Mouse (Mus musculus) limb, embryonic 11.5 days (tissue): ENCODE data around the gene Ndufaf5. TPM values are rescaled to one million over a fixed set of nuclear protein-coding genes. Genes with fewer than 3 reads are reported as not detected.

Experiments
- ATAC-seq: fragments of 200-750 bp; cut with Nextera tagmentation; 2 replicates; pipeline ENCODE4 v1.8.0; 2017; ENCODE audit warnings: low read depth; ENCODE audit not compliant: insufficient number of reproducible peaks, low FRiP score, low TSS enrichment
- DNase-seq: peaks from one replicate; pipeline ENCODE4 v3.0.0-alpha.2; 2015; ENCODE audit warnings: low spot score
- H3K27ac ChIP-seq: fragments of 300-500 bp; sonication (generic); replicated peaks from 2 replicates; pipeline ENCODE4 v1.5.1; 2014; ENCODE audit warnings: low read depth, mild to moderate bottlenecking, low read length
- H3K27me3 ChIP-seq: fragments of 300-500 bp; sonication (generic); 2 replicates; pipeline ENCODE4 v1.6.1; 2014; ENCODE audit warnings: mild to moderate bottlenecking, low read length, mixed read lengths; ENCODE audit not compliant: control insufficient read depth, insufficient read depth
- H3K36me3 ChIP-seq: fragments of 300-500 bp; sonication (generic); 2 replicates; pipeline ENCODE4 v1.6.1; 2014; ENCODE audit warnings: mild to moderate bottlenecking, low read length, moderate library complexity, mixed read lengths; ENCODE audit not compliant: control insufficient read depth, insufficient read depth
- H3K4me1 ChIP-seq: fragments of 300-500 bp; sonication (generic); 2 replicates; pipeline ENCODE4 v1.6.1; 2014; ENCODE audit warnings: low read length, mixed read lengths; ENCODE audit not compliant: control insufficient read depth, insufficient read depth
- H3K4me2 ChIP-seq: fragments of 300-500 bp; sonication (generic); 2 replicates; pipeline ENCODE4 v1.6.1; 2014; ENCODE audit warnings: low read depth, mild to moderate bottlenecking, moderate library complexity; ENCODE audit not compliant: severe bottlenecking
- H3K4me3 ChIP-seq: fragments of 300-500 bp; sonication (generic); 2 replicates; pipeline ENCODE4 v1.5.1; 2014; ENCODE audit warnings: low read depth, low read length
- H3K9ac ChIP-seq: fragments of 300-500 bp; sonication (generic); 2 replicates; pipeline ENCODE4 v1.6.1; 2014; ENCODE audit warnings: mild to moderate bottlenecking, low read length
- H3K9me3 ChIP-seq: fragments of 300-500 bp; sonication (generic); 2 replicates; pipeline ENCODE4 v1.6.1; 2016; ENCODE audit warnings: low read length; ENCODE audit not compliant: control insufficient read depth
- WGBS: fragments of 180-500 bp; shearing (Covaris S2); extraction: QIAGEN DNeasy Blood & Tissue Kit; methylation state at CpG from one replicate; pipeline ENCODE4 v1.1.7; 2014; 5-methylcytosine and 5-hydroxymethylcytosine counted together
- polyA plus RNA-seq: library from polyadenylated mRNA; unstranded; fragments of >200 nt; fragmentation: Nextera tagmentation; extraction: Ambion mirVana; gene quantifications from 2 replicates; pipeline ENCODE4 v1.2.1, GENCODE M21; 2014

Ndufaf5 gene
- polyA plus RNA-seq, 1 experiment from 2014 or later, result 35.0 TPM

GRCm38 (mm10) chr2:140200713-140201112, 30.3 kb downstream of the Ndufaf5 start:
- ATAC-seq (no peak), DNase-seq (no peak)
- 79% methylated on average over 2 of the region's 2 CpGs for WGBS

GRCm38 (mm10) chr2:140202573-140202972, 32.1 kb downstream of the Ndufaf5 start:
- DNase-seq (no peak), ATAC-seq (no peak)
- Histone ChIP-seq H3K36me3 (peaks cover 4% of the 10 kb centered on the region; the same call in 1 of the 2 replicates), H3K4me2 (no peak overlapping the region), H3K4me1 (no peaks in the 10 kb centered on the region), H3K27me3 (no peaks in the 10 kb centered on the region), H3K27ac (no peak overlapping the region), H3K9me3 (no peaks in the 10 kb centered on the region), H3K9ac (no peak overlapping the region), H3K4me3 (no peak overlapping the region)
- WGBS, result 89% methylated on average over 5 of the region's 5 CpGs

More at GRCm38 (mm10) chr2:140200713-140201112, 30.3 kb downstream of the Ndufaf5 start:
- Histone ChIP-seq H3K9me3 (no peaks in the 10 kb centered on the region), H3K36me3 (peaks cover 5% of the 10 kb centered on the region; the same call in 1 of the 2 replicates), H3K4me3 (no peak overlapping the region), H3K4me2 (no peak overlapping the region), H3K9ac (no peak overlapping the region), H3K4me1 (no peaks in the 10 kb centered on the region), H3K27me3 (no peaks in the 10 kb centered on the region), H3K27ac (no peak overlapping the region)

GRCm38 (mm10) chr2:140203756-140204155, 33.3 kb downstream of the Ndufaf5 start:
- H3K4me1 ChIP-seq, result no peaks in the 10 kb centered on the region
- H3K9me3 ChIP-seq, result no peaks in the 10 kb centered on the region
- H3K4me2 ChIP-seq, result no peak overlapping the region
- peaks cover 2% of the 10 kb centered on the region; the same call in 1 of the 2 replicates for H3K36me3 ChIP-seq
- no peak overlapping the region for H3K27ac ChIP-seq
- H3K4me3 ChIP-seq, result no peak overlapping the region
- no peaks in the 10 kb centered on the region for H3K27me3 ChIP-seq
- DNase-seq, result no peak
- no peak for ATAC-seq
- WGBS, result 95% methylated on average over 7 of the region's 7 CpGs
- no peak overlapping the region for H3K9ac ChIP-seq

- no peak for DNase-seq
- no peak for ATAC-seq
- Histone ChIP-seq H3K27me3 (no peaks in the 10 kb centered on the region), H3K27ac (no peak overlapping the region), H3K36me3 (no peaks in the 10 kb centered on the region), H3K9ac (no peak overlapping the region), H3K4me2 (no peak overlapping the region), H3K4me3 (no peak overlapping the region), H3K4me1 (no peaks in the 10 kb centered on the region), H3K9me3 (no peaks in the 10 kb centered on the region)
- WGBS, result 95% methylated on average over 4 of the region's 4 CpGs
Observed at GRCm38 (mm10) chr2:140214519-140215027, 44.1 kb downstream of the Ndufaf5 start.

- no peak for ATAC-seq
Observed at GRCm38 (mm10) chr2:140215415-140215814, 45.0 kb downstream of the Ndufaf5 start.

GRCm38 (mm10) chr2:140215965-140216364, 45.5 kb downstream of the Ndufaf5 start:
- Histone ChIP-seq H3K4me3 (no peak overlapping the region), H3K4me1 (no peaks in the 10 kb centered on the region), H3K27me3 (no peaks in the 10 kb centered on the region), H3K27ac (no peak overlapping the region), H3K9ac (no peak overlapping the region), H3K36me3 (no peaks in the 10 kb centered on the region), H3K9me3 (no peaks in the 10 kb centered on the region), H3K4me2 (no peak overlapping the region)
- ATAC-seq, result no peak
- DNase-seq, result no peak
- 80% methylated on average over 1 of the region's 1 CpGs for WGBS

More at GRCm38 (mm10) chr2:140215415-140215814, 45.0 kb downstream of the Ndufaf5 start:
- DNase-seq, result no peak
- Histone ChIP-seq H3K9ac (no peak overlapping the region), H3K4me2 (no peak overlapping the region), H3K4me1 (no peaks in the 10 kb centered on the region), H3K27me3 (no peaks in the 10 kb centered on the region), H3K36me3 (no peaks in the 10 kb centered on the region), H3K4me3 (no peak overlapping the region), H3K27ac (no peak overlapping the region), H3K9me3 (no peaks in the 10 kb centered on the region)
- 76% methylated on average over 2 of the region's 2 CpGs for WGBS

- H3K9ac ChIP-seq, result no peak overlapping the region
- H3K27me3 ChIP-seq, result no peaks in the 10 kb centered on the region
- no peak overlapping the region for H3K27ac ChIP-seq
- no peaks in the 10 kb centered on the region for H3K9me3 ChIP-seq
- ATAC-seq, result no peak
- H3K4me3 ChIP-seq, result no peak overlapping the region
- no peaks in the 10 kb centered on the region for H3K36me3 ChIP-seq
- WGBS, result 72% methylated on average over 8 of the region's 8 CpGs
- DNase-seq, result no peak
- no peak overlapping the region for H3K4me2 ChIP-seq
- H3K4me1 ChIP-seq, result no peaks in the 10 kb centered on the region
Observed at GRCm38 (mm10) chr2:140220325-140220724, 49.9 kb downstream of the Ndufaf5 start.

GRCm38 (mm10) chr2:140230295-140230694, 59.8 kb downstream of the Ndufaf5 start:
- no peak overlapping the region for H3K4me2 ChIP-seq
- WGBS, result 69% methylated on average over 1 of the region's 1 CpGs
- DNase-seq (no peak), ATAC-seq (no peak)
- H3K27ac ChIP-seq, result no peak overlapping the region
- no peaks in the 10 kb centered on the region for H3K36me3 ChIP-seq
- H3K9ac ChIP-seq, result no peak overlapping the region
- H3K9me3 ChIP-seq, result no peaks in the 10 kb centered on the region
- no peaks in the 10 kb centered on the region for H3K4me1 ChIP-seq
- no peaks in the 10 kb centered on the region for H3K27me3 ChIP-seq
- H3K4me3 ChIP-seq, result no peak overlapping the region

GRCm38 (mm10) chr2:140237245-140237644, 66.8 kb downstream of the Ndufaf5 start:
- 57% methylated on average over 6 of the region's 6 CpGs for WGBS
- DNase-seq, result peak; percentile 23
- H3K4me3 ChIP-seq, result no peak overlapping the region

More at GRCm38 (mm10) chr2:140237245-140237644, 66.8 kb downstream of the Ndufaf5 start:
- H3K9ac ChIP-seq, result no peak overlapping the region
- no peaks in the 10 kb centered on the region for H3K36me3 ChIP-seq
- H3K27me3 ChIP-seq, result no peaks in the 10 kb centered on the region
- H3K4me1 ChIP-seq, result no peaks in the 10 kb centered on the region
- H3K9me3 ChIP-seq, result no peaks in the 10 kb centered on the region
- ATAC-seq, result no peak
- H3K4me2 ChIP-seq, result no peak overlapping the region
- H3K27ac ChIP-seq, result no peak overlapping the region
